Mouse (Mus musculus): ENCODE data around the gene Pdzd2. TPM values are rescaled to one million over a fixed set of nuclear protein-coding genes. Genes with fewer than 3 reads are reported as not detected.

The Pdzd2 gene
- polyA plus RNA-seq, 1 experiment from 2014 or later: 9.1 TPM

DNA sequence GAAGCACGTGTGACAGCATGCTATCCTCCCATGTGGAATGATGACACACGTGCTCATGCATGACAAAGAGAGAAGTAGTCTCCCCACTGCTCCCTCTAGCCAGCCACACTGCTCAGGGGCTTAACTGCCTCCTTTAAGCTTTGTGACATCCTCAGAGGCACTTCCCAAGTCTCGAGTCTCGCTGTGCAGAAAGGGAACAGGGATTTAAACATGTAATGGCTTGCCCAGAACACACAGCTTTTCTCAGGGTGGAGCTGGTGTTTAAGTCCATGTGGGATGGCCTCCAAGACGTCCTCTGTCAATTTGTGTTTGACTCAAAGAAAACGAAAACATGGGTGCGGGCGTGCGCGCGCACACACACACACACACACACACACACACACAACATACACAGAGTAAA lies 301.6 kb downstream of the Pdzd2 start:
- WGBS: 78% methylated on average over 11 of the region's 11 CpGs
- Histone ChIP-seq H3K9me3 (ENCODE audit: control insufficient read depth, low read length) (no peaks in the 10 kb centered on the region), H3K4me3 (ENCODE audit: low read depth, low read length) (no peak overlapping the region), H3K27me3 (replicated peaks; ENCODE audit: control insufficient read depth, insufficient read depth, low read length) (no peaks in the 10 kb centered on the region), H3K9ac (ENCODE audit: low read depth, low read length) (no peak overlapping the region), H3K27ac (ENCODE audit: low read depth, low read length) (no peak overlapping the region), H3K36me3 (ENCODE audit: control insufficient read depth, insufficient read depth, low read length) (no peaks in the 10 kb centered on the region), H3K4me1 (replicated peaks; ENCODE audit: control insufficient read depth, insufficient read depth, low read length) (0 out of 2 replicates have a peak, but pooled peaks cover 2% of the 10 kb centered on the region), H3K4me2 (no peak overlapping the region)
- ATAC-seq (replicated peaks; ENCODE audit: low FRiP score) (no peak), DNase-seq (ENCODE audit: low spot score) (no peak)

DNA sequence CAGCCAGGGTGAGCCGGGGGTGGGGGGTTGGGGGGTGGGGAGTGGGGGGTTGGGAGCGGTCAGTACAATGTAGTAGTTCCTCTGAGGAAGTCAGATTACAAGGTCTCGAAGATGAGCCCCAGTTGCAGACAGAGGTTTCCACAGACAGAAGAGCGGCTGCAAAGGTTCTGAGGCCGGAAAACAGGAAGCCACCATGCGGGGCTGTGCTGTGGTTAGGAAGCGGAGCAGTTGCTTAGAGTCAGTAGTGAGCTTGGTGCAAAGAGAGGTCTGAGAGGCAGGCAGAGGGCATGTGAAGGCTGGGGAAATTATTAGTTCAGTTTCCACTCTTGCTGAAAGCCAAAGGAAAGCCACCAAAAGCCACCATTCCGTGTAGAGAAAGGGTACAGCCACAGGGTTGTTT lies 303.8 kb downstream of the Pdzd2 start:
- no peak overlapping the region for H3K4me3 ChIP-seq (ENCODE audit: low read depth, low read length)
- H3K36me3 ChIP-seq (ENCODE audit: control insufficient read depth, insufficient read depth, low read length): no peaks in the 10 kb centered on the region
- no peaks in the 10 kb centered on the region for H3K27me3 ChIP-seq (replicated peaks; ENCODE audit: control insufficient read depth, insufficient read depth, low read length)
- 35% methylated on average over 8 of the region's 8 CpGs for WGBS
- ATAC-seq (replicated peaks; ENCODE audit: low FRiP score) (no peak; the same call in 1 of the 2 replicates), DNase-seq (ENCODE audit: low spot score) (no peak)
- no peak overlapping the region for H3K4me2 ChIP-seq
- no peaks in the 10 kb centered on the region for H3K9me3 ChIP-seq (ENCODE audit: control insufficient read depth, low read length)
- H3K4me1 ChIP-seq (replicated peaks; ENCODE audit: control insufficient read depth, insufficient read depth, low read length): 0 out of 2 replicates have a peak, but pooled peaks cover 2% of the 10 kb centered on the region
- H3K9ac ChIP-seq (ENCODE audit: low read depth, low read length): no peak overlapping the region
- H3K27ac ChIP-seq (ENCODE audit: low read depth, low read length): no peak overlapping the region

DNA sequence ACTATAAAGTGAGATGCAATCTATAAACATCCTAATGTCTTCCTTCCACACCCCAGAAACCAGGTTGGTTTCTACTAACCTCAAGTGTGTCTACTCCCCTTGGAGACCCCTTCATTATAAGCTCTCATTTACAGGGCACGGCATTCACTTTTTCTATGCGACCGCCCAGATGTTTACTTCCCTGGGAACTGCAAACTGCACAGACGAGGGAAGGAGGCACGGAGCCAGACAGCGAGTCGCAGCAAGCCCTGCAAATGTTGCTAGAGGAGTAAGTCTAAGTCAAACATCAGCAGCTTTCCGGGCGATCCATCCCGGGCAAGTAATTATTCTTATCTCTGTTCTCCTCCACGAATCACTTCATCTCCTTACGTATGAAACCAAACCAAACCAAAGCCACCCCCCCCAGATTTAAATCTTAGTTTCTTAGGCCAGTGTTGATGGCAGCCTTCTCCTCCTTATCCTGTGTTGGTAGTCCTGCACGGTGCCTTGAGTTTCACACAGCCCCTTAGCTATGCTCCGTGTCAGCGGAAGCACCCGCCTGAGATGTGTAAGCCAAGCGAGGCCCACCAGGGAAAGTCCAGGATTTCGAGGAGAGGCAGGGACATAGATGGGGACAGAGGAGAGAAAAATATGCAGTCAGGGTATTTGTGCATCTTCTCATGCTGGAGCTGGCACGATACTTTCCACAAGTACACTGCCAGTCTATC lies 305.7 kb downstream of the Pdzd2 start:
- Histone ChIP-seq H3K9me3 (ENCODE audit: control insufficient read depth, low read length) (no peaks in the 10 kb centered on the region), H3K9ac (ENCODE audit: low read depth, low read length) (no peak overlapping the region), H3K4me3 (ENCODE audit: low read depth, low read length) (no peak overlapping the region), H3K27me3 (replicated peaks; ENCODE audit: control insufficient read depth, insufficient read depth, low read length) (no peaks in the 10 kb centered on the region), H3K27ac (ENCODE audit: low read depth, low read length) (no peak overlapping the region), H3K4me1 (replicated peaks; ENCODE audit: control insufficient read depth, insufficient read depth, low read length) (0 out of 2 replicates have a peak, but pooled peaks cover 2% of the 10 kb centered on the region), H3K36me3 (ENCODE audit: control insufficient read depth, insufficient read depth, low read length) (no peaks in the 10 kb centered on the region), H3K4me2 (no peak overlapping the region)
- no peak for DNase-seq (ENCODE audit: low spot score)
- WGBS: 58% methylated on average over 19 of the region's 19 CpGs
- ATAC-seq (replicated peaks; ENCODE audit: low FRiP score): no peak

DNA sequence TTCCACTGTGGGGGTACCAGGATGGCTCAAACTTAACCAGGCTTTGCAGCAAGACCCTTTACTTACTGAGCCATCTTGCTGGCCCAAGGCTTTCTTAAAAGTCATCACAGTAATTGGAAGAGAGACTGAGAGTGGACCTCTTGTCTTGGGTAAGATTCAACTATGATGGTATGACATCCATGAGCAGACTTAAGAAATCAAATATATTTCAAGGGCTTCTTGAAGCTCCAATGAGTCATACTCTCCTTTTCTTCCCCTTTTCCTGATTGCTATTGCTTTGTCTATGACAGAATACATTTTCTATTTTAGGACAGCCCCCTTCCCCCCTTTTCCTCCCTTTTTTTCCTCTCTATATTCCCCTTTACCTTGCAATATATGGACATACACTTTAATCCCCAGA lies 306.8 kb downstream of the Pdzd2 start:
- Histone ChIP-seq H3K4me2 (no peak overlapping the region), H3K9me3 (ENCODE audit: control insufficient read depth, low read length) (no peaks in the 10 kb centered on the region), H3K27me3 (replicated peaks; ENCODE audit: control insufficient read depth, insufficient read depth, low read length) (no peaks in the 10 kb centered on the region), H3K27ac (ENCODE audit: low read depth, low read length) (no peak overlapping the region), H3K36me3 (ENCODE audit: control insufficient read depth, insufficient read depth, low read length) (no peaks in the 10 kb centered on the region), H3K9ac (ENCODE audit: low read depth, low read length) (no peak overlapping the region), H3K4me3 (ENCODE audit: low read depth, low read length) (no peak overlapping the region), H3K4me1 (replicated peaks; ENCODE audit: control insufficient read depth, insufficient read depth, low read length) (0 out of 2 replicates have a peak, but pooled peaks cover under 1% of the 10 kb centered on the region)
- ATAC-seq (replicated peaks; ENCODE audit: low FRiP score) (no peak), DNase-seq (ENCODE audit: low spot score) (no peak)

DNA sequence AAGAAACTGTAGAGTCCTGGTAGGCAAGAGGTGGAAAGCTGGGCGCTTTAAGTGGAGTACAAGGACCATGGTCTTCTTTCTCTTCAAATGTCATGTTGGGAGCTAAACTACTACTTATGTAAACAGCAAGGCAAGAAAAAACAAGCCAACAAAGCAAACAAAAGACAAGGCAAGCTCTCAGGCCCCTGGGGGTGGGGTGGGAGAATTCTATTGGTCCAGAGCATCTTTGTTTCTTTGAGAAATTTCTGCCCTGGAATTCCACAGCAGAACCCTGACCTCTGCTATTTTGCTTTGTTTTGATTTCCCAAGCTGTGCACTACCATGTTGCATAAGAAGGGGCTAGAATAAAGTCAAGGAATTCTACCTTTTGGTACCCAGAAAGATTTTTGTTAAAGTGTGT lies 307.4 kb downstream of the Pdzd2 start:
- Histone ChIP-seq H3K27me3 (replicated peaks; ENCODE audit: control insufficient read depth, insufficient read depth, low read length) (no peaks in the 10 kb centered on the region), H3K9me3 (ENCODE audit: control insufficient read depth, low read length) (no peaks in the 10 kb centered on the region), H3K4me2 (no peak overlapping the region), H3K4me1 (replicated peaks; ENCODE audit: control insufficient read depth, insufficient read depth, low read length) (no peaks in the 10 kb centered on the region), H3K9ac (ENCODE audit: low read depth, low read length) (no peak overlapping the region), H3K4me3 (ENCODE audit: low read depth, low read length) (no peak overlapping the region), H3K27ac (ENCODE audit: low read depth, low read length) (no peak overlapping the region), H3K36me3 (ENCODE audit: control insufficient read depth, insufficient read depth, low read length) (no peaks in the 10 kb centered on the region)
- ATAC-seq (replicated peaks; ENCODE audit: low FRiP score) (no peak), DNase-seq (ENCODE audit: low spot score) (no peak)
- 79% methylated on average over 1 of the region's 1 CpGs for WGBS

DNA sequence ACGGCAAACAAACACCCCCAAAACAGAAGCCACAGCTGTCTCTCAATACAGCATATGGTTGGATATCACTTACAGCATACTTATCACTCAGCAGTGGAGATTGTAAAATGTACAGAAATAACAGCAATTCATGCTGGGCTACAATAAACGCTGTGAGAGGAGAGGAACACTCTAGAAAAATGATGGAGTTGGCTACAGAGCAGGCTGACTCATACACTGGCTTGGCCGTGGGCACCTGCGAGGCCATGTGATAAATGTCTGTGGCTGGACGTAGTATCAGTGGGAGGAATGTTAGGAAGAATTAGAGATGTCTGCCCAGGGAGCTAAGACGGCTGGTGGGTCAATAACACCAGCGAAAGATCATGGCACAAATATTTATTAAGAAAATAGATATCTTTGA lies 308.0 kb downstream of the Pdzd2 start:
- 53% methylated on average over 7 of the region's 7 CpGs for WGBS
- H3K4me1 ChIP-seq (replicated peaks; ENCODE audit: control insufficient read depth, insufficient read depth, low read length): no peaks in the 10 kb centered on the region
- DNase-seq (ENCODE audit: low spot score): no peak
- H3K9me3 ChIP-seq (ENCODE audit: control insufficient read depth, low read length): no peaks in the 10 kb centered on the region
- ATAC-seq (replicated peaks; ENCODE audit: low FRiP score): no peak
- no peak overlapping the region for H3K4me3 ChIP-seq (ENCODE audit: low read depth, low read length)
- H3K27ac ChIP-seq (ENCODE audit: low read depth, low read length): no peak overlapping the region
- H3K9ac ChIP-seq (ENCODE audit: low read depth, low read length): no peak overlapping the region
- H3K36me3 ChIP-seq (ENCODE audit: control insufficient read depth, insufficient read depth, low read length): no peaks in the 10 kb centered on the region
- H3K4me2 ChIP-seq: no peak overlapping the region
- H3K27me3 ChIP-seq (replicated peaks; ENCODE audit: control insufficient read depth, insufficient read depth, low read length): no peaks in the 10 kb centered on the region

DNA sequence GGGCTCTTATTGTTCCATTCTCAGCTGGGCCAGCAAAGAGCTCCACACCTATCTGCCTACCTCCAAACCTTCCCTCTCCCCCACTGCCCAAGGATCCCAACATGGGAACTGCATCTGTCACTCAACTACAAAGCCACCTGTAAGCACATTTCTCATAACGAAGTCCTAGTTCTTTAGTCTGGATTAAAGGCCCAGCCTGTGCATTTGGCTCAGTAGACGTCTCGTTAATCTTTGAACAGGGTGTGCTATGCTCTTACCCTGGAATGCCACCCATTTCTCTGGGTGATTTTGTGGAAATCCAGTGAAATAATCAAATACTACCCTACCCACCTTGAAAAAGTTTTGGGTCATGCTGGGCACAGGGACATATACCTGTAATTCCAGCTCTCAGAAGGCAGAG lies 308.5 kb downstream of the Pdzd2 start:
- Histone ChIP-seq H3K27me3 (replicated peaks; ENCODE audit: control insufficient read depth, insufficient read depth, low read length) (no peaks in the 10 kb centered on the region), H3K27ac (ENCODE audit: low read depth, low read length) (no peak overlapping the region), H3K4me3 (ENCODE audit: low read depth, low read length) (no peak overlapping the region), H3K4me2 (no peak overlapping the region), H3K36me3 (ENCODE audit: control insufficient read depth, insufficient read depth, low read length) (no peaks in the 10 kb centered on the region), H3K9ac (ENCODE audit: low read depth, low read length) (no peak overlapping the region), H3K9me3 (ENCODE audit: control insufficient read depth, low read length) (no peaks in the 10 kb centered on the region), H3K4me1 (replicated peaks; ENCODE audit: control insufficient read depth, insufficient read depth, low read length) (no peaks in the 10 kb centered on the region)
- WGBS: 85% methylated on average over 3 of the region's 3 CpGs
- DNase-seq (ENCODE audit: low spot score): no peak
- ATAC-seq (replicated peaks; ENCODE audit: low FRiP score): no peak

DNA sequence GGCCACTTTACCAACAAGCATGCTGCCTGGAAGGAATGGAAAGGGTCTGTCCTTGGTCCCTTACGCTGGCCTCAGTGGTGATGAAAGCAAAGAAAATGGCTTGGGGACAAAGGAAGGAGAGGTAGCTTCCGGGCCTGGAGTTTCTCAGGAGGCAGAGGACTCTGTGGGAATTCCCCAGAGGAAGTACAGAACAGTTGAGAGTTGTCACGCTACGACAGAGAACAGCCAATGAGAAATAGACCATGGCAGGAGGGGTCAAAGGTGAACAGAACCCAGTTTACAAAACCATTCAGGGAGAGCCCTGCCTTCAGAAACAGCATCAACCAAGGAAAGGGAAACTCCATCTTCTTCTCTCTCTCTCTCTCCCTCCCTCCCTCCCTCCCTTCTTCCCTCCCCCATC lies 309.1 kb downstream of the Pdzd2 start:
- Histone ChIP-seq H3K27ac (ENCODE audit: low read depth, low read length) (no peak overlapping the region), H3K9ac (ENCODE audit: low read depth, low read length) (no peak overlapping the region), H3K36me3 (ENCODE audit: control insufficient read depth, insufficient read depth, low read length) (no peaks in the 10 kb centered on the region), H3K4me1 (replicated peaks; ENCODE audit: control insufficient read depth, insufficient read depth, low read length) (no peaks in the 10 kb centered on the region), H3K4me3 (ENCODE audit: low read depth, low read length) (no peak overlapping the region), H3K4me2 (no peak overlapping the region), H3K27me3 (replicated peaks; ENCODE audit: control insufficient read depth, insufficient read depth, low read length) (no peaks in the 10 kb centered on the region), H3K9me3 (ENCODE audit: control insufficient read depth, low read length) (no peaks in the 10 kb centered on the region)
- WGBS: 67% methylated on average over 4 of the region's 4 CpGs
- no peak for ATAC-seq (replicated peaks; ENCODE audit: low FRiP score)
- DNase-seq (ENCODE audit: low spot score): no peak

All from liver, embryonic 11.5 days (tissue).